Mouse (Mus musculus) midbrain, embryonic 13.5 days (tissue): ENCODE measurements at regions not wholly inside any gene's neighbourhood (a gene's known extent, or its start where the extent isn't known, plus 50 kb on each side); places are given as distances from the start of the nearest gene placed in this dataset.

Experiments
- ATAC-seq: fragments of 200-750 bp; cut with Nextera tagmentation; 2 replicates; pipeline ENCODE4 v1.8.0; 2017; ENCODE audit warnings: mild to moderate bottlenecking, moderate TSS enrichment, moderate library complexity
- H3K27ac ChIP-seq: fragments of 300-500 bp; sonication (generic); 2 replicates; pipeline ENCODE4 v1.5.1; 2015; ENCODE audit warnings: inconsistent platforms, mild to moderate bottlenecking, moderate library complexity
- H3K27me3 ChIP-seq: fragments of 300-500 bp; sonication (generic); 2 replicates; pipeline ENCODE4 v1.6.1; 2015; ENCODE audit warnings: mild to moderate bottlenecking, inconsistent platforms
- H3K36me3 ChIP-seq: fragments of 300-500 bp; sonication (generic); 2 replicates; pipeline ENCODE4 v1.6.1; 2015; ENCODE audit warnings: mild to moderate bottlenecking, inconsistent platforms
- H3K4me1 ChIP-seq: fragments of 300-500 bp; sonication (generic); replicated peaks from 2 replicates; pipeline ENCODE4 v1.6.1; 2015; ENCODE audit warnings: inconsistent platforms
- H3K4me2 ChIP-seq: fragments of 300-500 bp; sonication (generic); replicated peaks from 2 replicates; pipeline ENCODE4 v1.6.1; 2015; ENCODE audit warnings: moderate library complexity, mild to moderate bottlenecking, inconsistent platforms
- H3K4me3 ChIP-seq: fragments of 300-500 bp; sonication (generic); replicated peaks from 2 replicates; pipeline ENCODE4 v1.5.1; 2015; ENCODE audit warnings: mild to moderate bottlenecking, inconsistent platforms
- H3K9ac ChIP-seq: fragments of 300-500 bp; sonication (generic); replicated peaks from 2 replicates; pipeline ENCODE4 v1.6.1; 2015; ENCODE audit warnings: mild to moderate bottlenecking, inconsistent platforms
- H3K9me3 ChIP-seq: fragments of 300-500 bp; sonication (generic); 2 replicates; pipeline ENCODE4 v1.6.1; 2016; ENCODE audit warnings: mild to moderate bottlenecking, inconsistent platforms
- WGBS: fragments of 180-500 bp; shearing (Covaris S2); methylation state at CpG from one replicate; pipeline ENCODE4 v1.1.7; 2015; 5-methylcytosine and 5-hydroxymethylcytosine counted together

DNA sequence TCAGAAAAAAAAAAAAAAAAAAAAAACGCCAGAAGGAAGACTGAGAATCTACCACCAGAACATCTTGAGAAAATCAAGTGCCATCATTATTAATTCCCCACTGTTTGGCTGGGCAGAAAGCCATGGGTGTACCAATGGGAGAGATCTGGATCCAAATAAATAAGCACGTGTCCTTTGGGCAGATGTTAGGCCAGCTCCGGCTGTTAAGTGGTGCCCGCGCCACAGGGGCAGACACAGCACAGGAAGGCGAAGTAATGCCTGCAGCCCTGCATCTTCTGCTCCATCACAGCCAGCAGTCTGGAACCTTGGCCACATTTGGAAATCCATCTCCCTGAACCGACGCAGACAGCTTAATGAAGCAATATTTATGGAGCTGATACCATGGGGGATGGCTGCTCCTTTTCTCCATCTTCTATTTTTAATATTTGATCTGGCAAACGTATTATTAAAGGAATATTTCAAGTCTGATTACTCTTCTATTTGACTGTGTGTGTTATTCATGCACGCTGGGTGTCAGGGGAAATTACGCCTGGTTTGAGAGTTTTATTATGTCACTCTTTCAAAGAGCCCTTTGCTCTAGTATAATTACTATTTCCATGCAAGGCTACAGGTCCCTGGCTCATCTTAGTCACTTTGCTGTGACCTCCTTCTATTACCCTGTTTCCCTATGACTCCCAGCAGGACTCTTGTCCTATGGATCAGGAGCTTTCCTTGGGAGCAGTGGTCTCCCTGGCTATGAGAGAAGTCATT lies 103.5 kb upstream of the Vstm2b start:
- Histone ChIP-seq H3K4me3 (no peak overlapping the region), H3K4me1 (no peaks in the 10 kb centered on the region), H3K9me3 (no peaks in the 10 kb centered on the region), H3K9ac (no peak overlapping the region), H3K27me3 (no peaks in the 10 kb centered on the region), H3K27ac (no peak overlapping the region), H3K4me2 (no peak overlapping the region), H3K36me3 (no peaks in the 10 kb centered on the region)
- 83% methylated on average over 11 of the region's 11 CpGs for WGBS
- ATAC-seq: peak; percentile 56; the same call in 1 of the 2 replicates

GRCm38 (mm10) chr7:40799794-40800193 lies 98.3 kb upstream of the Vstm2b start:
- H3K27ac ChIP-seq: no peak overlapping the region
- no peaks in the 10 kb centered on the region for H3K9me3 ChIP-seq
- H3K4me1 ChIP-seq: no peaks in the 10 kb centered on the region
- no peak for ATAC-seq
- H3K27me3 ChIP-seq: no peaks in the 10 kb centered on the region
- H3K4me2 ChIP-seq: no peak overlapping the region
- no peak overlapping the region for H3K9ac ChIP-seq
- no peak overlapping the region for H3K4me3 ChIP-seq
- H3K36me3 ChIP-seq: no peaks in the 10 kb centered on the region
- 57% methylated on average over 7 of the region's 7 CpGs for WGBS

DNA sequence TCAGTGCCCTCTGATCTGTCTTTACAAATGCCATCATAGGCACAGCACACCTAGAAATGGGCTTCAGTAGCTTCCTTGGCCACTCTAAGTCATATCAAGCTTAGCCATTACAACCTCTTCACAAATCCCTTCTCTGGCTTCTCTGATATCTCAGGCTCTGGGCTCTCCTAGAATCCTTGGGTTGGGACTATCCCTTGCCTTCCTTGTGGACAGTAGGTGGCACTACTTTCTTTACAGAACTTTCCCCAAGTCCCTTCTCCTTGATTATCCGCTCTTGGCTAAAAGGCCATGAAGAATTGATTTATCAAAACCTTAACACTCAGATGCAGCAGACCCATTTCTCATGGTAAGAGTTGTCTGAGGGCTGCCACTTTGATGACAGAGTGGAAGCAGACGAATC lies 96.8 kb upstream of the Vstm2b start:
- 69% methylated on average over 2 of the region's 2 CpGs for WGBS
- no peak overlapping the region for H3K9ac ChIP-seq
- no peaks in the 10 kb centered on the region for H3K27me3 ChIP-seq
- no peaks in the 10 kb centered on the region for H3K9me3 ChIP-seq
- no peak for ATAC-seq
- H3K27ac ChIP-seq: no peak overlapping the region
- H3K4me1 ChIP-seq: no peaks in the 10 kb centered on the region
- H3K4me2 ChIP-seq: no peak overlapping the region
- H3K4me3 ChIP-seq: no peak overlapping the region
- no peaks in the 10 kb centered on the region for H3K36me3 ChIP-seq

GRCm38 (mm10) chr7:40805211-40805610 lies 92.9 kb upstream of the Vstm2b start:
- no peak for ATAC-seq
- no peaks in the 10 kb centered on the region for H3K27me3 ChIP-seq
- no peak overlapping the region for H3K9ac ChIP-seq
- H3K4me3 ChIP-seq: no peak overlapping the region
- 62% methylated on average over 2 of the region's 2 CpGs for WGBS
- H3K4me2 ChIP-seq: no peak overlapping the region
- H3K36me3 ChIP-seq: no peaks in the 10 kb centered on the region
- no peak overlapping the region for H3K27ac ChIP-seq
- H3K9me3 ChIP-seq: no peaks in the 10 kb centered on the region
- no peaks in the 10 kb centered on the region for H3K4me1 ChIP-seq

GRCm38 (mm10) chr7:40805866-40806265 lies 92.3 kb upstream of the Vstm2b start:
- Histone ChIP-seq H3K4me3 (no peak overlapping the region), H3K4me2 (no peak overlapping the region), H3K36me3 (no peaks in the 10 kb centered on the region), H3K9ac (no peak overlapping the region), H3K9me3 (no peaks in the 10 kb centered on the region), H3K4me1 (no peaks in the 10 kb centered on the region), H3K27ac (no peak overlapping the region), H3K27me3 (no peaks in the 10 kb centered on the region)
- no peak for ATAC-seq
- WGBS: 83% methylated on average over 4 of the region's 4 CpGs

GRCm38 (mm10) chr7:40812952-40813351 lies 85.2 kb upstream of the Vstm2b start:
- H3K27ac ChIP-seq: no peak overlapping the region
- no peak overlapping the region for H3K4me3 ChIP-seq
- no peak for ATAC-seq
- no peak overlapping the region for H3K4me2 ChIP-seq
- H3K4me1 ChIP-seq: no peaks in the 10 kb centered on the region
- no peak overlapping the region for H3K9ac ChIP-seq
- no peaks in the 10 kb centered on the region for H3K36me3 ChIP-seq
- no peaks in the 10 kb centered on the region for H3K9me3 ChIP-seq
- H3K27me3 ChIP-seq: no peaks in the 10 kb centered on the region
- 83% methylated on average over 4 of the region's 4 CpGs for WGBS

DNA sequence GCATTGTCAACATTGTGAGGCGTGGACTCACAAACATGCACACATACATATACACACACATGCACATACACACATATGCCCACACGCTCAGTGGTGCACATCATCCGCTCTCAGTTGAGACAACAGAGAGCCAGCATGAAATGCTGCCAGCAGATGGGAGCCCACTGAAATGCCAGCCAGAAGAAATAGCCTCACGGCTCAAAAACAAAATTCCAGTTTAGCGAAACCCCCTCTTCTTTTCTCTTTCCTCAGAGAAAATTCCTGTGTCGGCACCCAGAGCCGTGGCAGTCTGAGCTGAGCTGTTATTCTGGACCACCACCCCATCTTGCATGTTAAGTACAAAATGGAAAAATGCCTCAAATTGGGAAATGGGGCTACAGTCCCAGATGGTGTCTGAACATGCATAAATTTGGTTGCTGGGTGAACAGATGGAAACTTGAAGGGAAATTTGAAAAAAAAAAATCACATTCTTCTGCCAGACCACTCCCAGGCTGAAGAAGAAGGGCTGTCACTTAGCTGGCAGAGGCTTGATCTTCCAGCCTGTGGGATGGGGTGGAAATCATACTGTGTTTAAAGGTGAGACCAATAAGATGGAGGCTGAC lies 72.9 kb upstream of the Vstm2b start:
- no peak overlapping the region for H3K4me3 ChIP-seq
- H3K9ac ChIP-seq: no peak overlapping the region
- H3K27ac ChIP-seq: no peak overlapping the region
- no peaks in the 10 kb centered on the region for H3K36me3 ChIP-seq
- H3K4me2 ChIP-seq: no peak overlapping the region
- no peaks in the 10 kb centered on the region for H3K4me1 ChIP-seq
- WGBS: 79% methylated on average over 7 of the region's 7 CpGs
- H3K9me3 ChIP-seq: no peaks in the 10 kb centered on the region
- H3K27me3 ChIP-seq: no peaks in the 10 kb centered on the region
- ATAC-seq: no peak

- Histone ChIP-seq H3K27me3 (no peaks in the 10 kb centered on the region), H3K36me3 (no peaks in the 10 kb centered on the region), H3K9me3 (no peaks in the 10 kb centered on the region), H3K9ac (no peak overlapping the region), H3K4me2 (no peak overlapping the region), H3K4me1 (no peaks in the 10 kb centered on the region), H3K4me3 (no peak overlapping the region), H3K27ac (no peak overlapping the region)
- 86% methylated on average over 5 of the region's 5 CpGs for WGBS
- no peak for ATAC-seq
These were observed 68.6 kb upstream of the Vstm2b start for GRCm38 (mm10) chr7:40829526-40829925.

DNA sequence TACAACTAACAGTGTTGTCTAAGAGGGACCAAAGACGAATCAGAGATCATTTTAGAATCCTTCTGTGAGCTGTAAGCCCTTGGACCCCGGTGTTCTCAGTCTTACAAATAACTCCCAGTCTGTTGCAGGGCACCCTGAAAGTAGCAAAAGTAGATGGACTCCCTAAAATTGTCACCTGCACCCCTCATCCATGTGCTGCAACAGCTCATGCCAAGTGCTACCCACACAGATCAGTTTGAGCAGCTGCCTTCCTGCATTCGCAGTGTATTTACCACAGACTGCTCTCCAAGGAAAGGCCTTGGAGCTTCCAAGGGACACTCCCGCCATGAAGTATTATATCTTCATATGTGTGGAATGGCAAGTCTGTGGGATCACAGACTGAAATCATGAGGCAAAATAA lies 66.5 kb upstream of the Vstm2b start:
- Histone ChIP-seq H3K36me3 (no peaks in the 10 kb centered on the region), H3K4me2 (no peak overlapping the region), H3K9me3 (no peaks in the 10 kb centered on the region), H3K4me3 (no peak overlapping the region), H3K27ac (no peak overlapping the region), H3K4me1 (no peaks in the 10 kb centered on the region), H3K27me3 (no peaks in the 10 kb centered on the region), H3K9ac (no peak overlapping the region)
- no peak for ATAC-seq
- 87% methylated on average over 4 of the region's 4 CpGs for WGBS

DNA sequence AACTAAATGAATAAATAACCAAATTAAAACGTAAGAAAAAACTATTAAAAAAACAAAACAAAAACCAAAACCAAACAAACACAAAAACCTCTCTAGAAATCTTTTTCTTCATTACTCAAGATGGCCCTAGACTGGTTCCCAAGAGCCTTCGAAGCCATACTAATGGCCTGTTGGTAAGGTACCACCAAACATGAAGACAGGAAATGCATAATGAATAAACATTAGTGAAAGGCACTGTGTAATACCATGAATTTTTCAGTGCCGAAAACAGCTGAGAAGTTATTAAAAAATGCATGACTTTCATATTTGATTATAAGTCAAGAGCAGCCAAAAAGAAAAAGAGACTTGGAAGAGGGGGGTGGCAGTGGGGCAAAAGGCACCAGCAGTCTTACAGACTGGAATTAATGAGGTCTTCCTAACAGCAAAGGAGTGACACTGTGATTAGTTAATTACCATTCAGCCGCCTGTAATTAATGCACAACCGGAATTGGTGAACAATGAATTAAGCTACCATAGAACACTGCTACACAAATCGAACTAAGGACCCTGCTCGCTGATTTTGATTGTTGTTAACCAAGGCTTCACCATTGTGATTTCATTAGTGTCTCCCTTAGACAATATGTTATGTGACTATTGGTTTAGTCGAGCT lies 55.7 kb upstream of the Vstm2b start:
- no peak overlapping the region for H3K9ac ChIP-seq
- no peak overlapping the region for H3K4me3 ChIP-seq
- H3K27me3 ChIP-seq: no peaks in the 10 kb centered on the region
- H3K4me1 ChIP-seq: no peaks in the 10 kb centered on the region
- H3K36me3 ChIP-seq: no peaks in the 10 kb centered on the region
- no peak for ATAC-seq
- no peaks in the 10 kb centered on the region for H3K9me3 ChIP-seq
- 78% methylated on average over 8 of the region's 8 CpGs for WGBS
- H3K4me2 ChIP-seq: no peak overlapping the region
- no peak overlapping the region for H3K27ac ChIP-seq

DNA sequence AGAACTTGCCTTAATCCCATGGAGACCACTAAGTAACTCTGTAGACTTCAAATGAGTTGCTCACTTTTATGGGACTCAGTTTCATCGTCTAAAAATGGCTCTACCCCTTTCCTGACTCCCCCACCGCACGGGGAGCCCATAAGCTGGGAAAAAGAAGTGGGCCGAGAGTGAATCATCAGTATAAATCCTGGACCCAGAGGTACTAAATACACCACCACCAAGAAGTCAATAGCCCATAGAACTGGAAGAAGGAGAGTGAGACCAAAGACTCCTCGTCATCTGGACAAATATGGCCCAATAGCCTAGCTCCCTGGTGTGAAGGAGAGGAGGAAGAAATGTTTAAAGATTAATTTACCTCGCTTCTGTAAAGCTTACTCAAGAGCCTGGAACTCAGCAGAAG lies 51.6 kb upstream of the Vstm2b start:
- Histone ChIP-seq H3K36me3 (no peaks in the 10 kb centered on the region), H3K4me2 (no peak overlapping the region), H3K9ac (no peak overlapping the region), H3K9me3 (no peaks in the 10 kb centered on the region), H3K4me3 (no peak overlapping the region), H3K27ac (no peak overlapping the region), H3K27me3 (no peaks in the 10 kb centered on the region), H3K4me1 (no peaks in the 10 kb centered on the region)
- ATAC-seq: no peak
- 84% methylated on average over 6 of the region's 6 CpGs for WGBS
